Mouse (Mus musculus): ENCODE results near the gene Mfsd12.

- no peak for TF ChIP-seq CHD1 (IDR thresholded peaks at IDR 0.05; ENCODE audit: low read depth, low read length)
- TF ChIP-seq ZNF384 (IDR thresholded peaks at IDR 0.05; ENCODE audit: low read depth, low read length), result no peak
Observed at GRCm38 (mm10) chr10:81313581-81313980, 43.7 kb upstream of the Mfsd12 start.
